Mouse (Mus musculus): ENCODE measurements around the gene Ankk1. TPM values are rescaled to one million over a fixed set of nuclear protein-coding genes. Genes with fewer than 3 reads are reported as not detected.

Ankk1 gene
- polyA plus RNA-seq, 1 experiment from 2014 or later: not detected

Other genes starting within 250 kb of the Ankk1 start
- gene Gm4894, start 176.5 kb downstream of the Ankk1 start, polyA plus RNA-seq (2014; fragmentation: Nextera tagmentation; extraction: Ambion mirVana): not detected in 2 replicates
- gene Drd2, start 86.4 kb downstream of the Ankk1 start, polyA plus RNA-seq (2014; fragmentation: Nextera tagmentation; extraction: Ambion mirVana): not detected in 2 replicates
- gene Ttc12, start 59.2 kb upstream of the Ankk1 start, polyA plus RNA-seq (2014; fragmentation: Nextera tagmentation; extraction: Ambion mirVana): 1.9 and 2.1 TPM in 2 replicates

All from embryonic facial prominence, embryonic 11.5 days (tissue).